In genomic region chr2:124637080-124637479, GRCm38 (mm10) we compare ENCODE assay signal across 24 mouse cellular contexts.
"Had no signal": no experiment of that assay in that cellular context is flagged by ENCODE, and none has a peak within 500 bp of the region (broad histone marks: within the 10 kb centered on the region; RNA-seq: fewer than 3 reads in every experiment).

No protein-coding gene starts in this region.

- H3K9me3 ChIP-seq: limb, embryonic 10.5 days; limb, embryonic 13.5 days; liver, embryonic 12.5 days; liver, embryonic 15.5 days; lung, embryonic 15.5 days; megakaryocyte, embryonic 14.5 days; midbrain, embryonic 10.5 days; midbrain, embryonic 13.5 days; neural tube, embryonic 13.5 days had no signal

- H3K36me3 ChIP-seq: limb, embryonic 10.5 days; limb, embryonic 13.5 days; liver, embryonic 12.5 days; liver, embryonic 15.5 days; lung, embryonic 15.5 days; midbrain, embryonic 10.5 days; midbrain, embryonic 13.5 days; neural tube, embryonic 13.5 days had no signal

- H3K4me3 ChIP-seq: layer of hippocampus, adult 2 months; limb, embryonic 10.5 days; limb, embryonic 13.5 days; liver, embryonic 12.5 days; liver, embryonic 15.5 days; lung, embryonic 15.5 days; midbrain, embryonic 10.5 days; midbrain, embryonic 13.5 days; myocyte; neural tube, embryonic 13.5 days had no signal

- ATAC-seq: liver, embryonic 12.5 days; midbrain, embryonic 13.5 days; midbrain, embryonic 16.5 days had no signal

- DNase-seq: kidney, postnatal 14 days; kidney, postnatal 4 days; layer of hippocampus, adult 9-11 months; liver; lung, adult 18-20 months; lung, postnatal 10 days; lung, postnatal 36 days; retina, postnatal 1 day; right cerebral cortex, postnatal 25 days; spleen, adult 18-20 months; thymus, adult 18-20 months; thymus, postnatal 36 days had no signal

- H3K4me2 ChIP-seq: limb, embryonic 13.5 days; liver, embryonic 12.5 days; liver, embryonic 15.5 days; lung, embryonic 15.5 days; midbrain, embryonic 13.5 days; neural tube, embryonic 13.5 days had no signal

- H3K27ac ChIP-seq: limb, embryonic 10.5 days; limb, embryonic 13.5 days; liver, embryonic 12.5 days; liver, embryonic 15.5 days; lung, embryonic 15.5 days; midbrain, embryonic 10.5 days; midbrain, embryonic 13.5 days; neural tube, embryonic 13.5 days had no signal

- H3K4me1 ChIP-seq: limb, embryonic 10.5 days; limb, embryonic 13.5 days; liver, embryonic 12.5 days; liver, embryonic 15.5 days had no signal

- H3K9ac ChIP-seq: limb, embryonic 13.5 days; liver, embryonic 12.5 days; liver, embryonic 15.5 days; lung, embryonic 15.5 days; midbrain, embryonic 13.5 days; neural tube, embryonic 13.5 days had no signal

- H3K27me3 ChIP-seq: liver, embryonic 12.5 days; liver, embryonic 15.5 days; lung, embryonic 15.5 days; megakaryocyte, embryonic 14.5 days; midbrain, embryonic 13.5 days; neural tube, embryonic 13.5 days had no signal
